Mouse (Mus musculus) lung, postnatal 0 days (tissue): ENCODE measurements around the gene Efna5.

Experiments
- CTCF ChIP-seq: IDR thresholded peaks from 2 replicates; pipeline ENCODE4 v1.5.1; 2016; ENCODE audit warnings: antibody characterized with exemption, mild to moderate bottlenecking
- EP300 ChIP-seq: IDR thresholded peaks from 2 replicates; pipeline ENCODE4 v1.6.1; 2016; ENCODE audit warnings: antibody characterized with exemption, mild to moderate bottlenecking, control low read depth

DNA sequence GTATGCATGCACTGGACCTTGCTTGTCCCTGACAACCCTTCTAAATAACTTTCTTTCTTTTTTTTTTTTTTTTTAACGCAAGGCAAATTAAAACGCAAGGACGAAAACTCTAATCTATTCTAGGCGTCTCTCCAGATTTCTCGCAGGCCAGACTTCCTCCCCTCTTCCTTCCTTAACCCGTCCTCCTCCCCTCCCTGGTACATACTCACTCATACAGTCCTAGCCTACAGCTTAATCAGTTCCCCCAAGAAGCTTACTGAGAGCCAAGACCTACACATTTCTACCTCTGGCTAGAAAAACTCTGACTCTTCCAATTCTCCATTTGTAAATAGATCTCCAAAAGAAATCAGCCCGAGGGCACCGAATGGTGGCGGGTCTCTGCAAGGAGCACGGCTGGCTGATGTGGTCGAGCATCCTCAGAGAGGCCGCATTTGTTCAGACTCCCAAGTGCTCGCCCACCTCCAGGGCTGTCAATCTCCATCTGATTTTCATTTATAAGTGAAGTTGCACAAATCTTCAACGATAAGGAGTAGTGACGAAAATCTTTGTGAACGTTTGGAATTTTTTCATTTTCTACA lies 48.5 kb downstream of the Efna5 start:
- TF ChIP-seq CTCF = no peak
- TF ChIP-seq EP300 = no peak
